In genomic region chr4:55604915-55605314, GRCm38 (mm10) we compare ENCODE assay signal across 12 mouse cellular contexts.
DNase-seq lines count a peak whose midpoint lies in the region; ATAC-seq lines count a peak whose summit lies in the region.
"Had no signal": no experiment of that assay in that cellular context is flagged by ENCODE, and none has a peak within 500 bp of the region (broad histone marks: within the 10 kb centered on the region; RNA-seq: fewer than 3 reads in every experiment).

No protein-coding gene starts in this region.

- H3K4me3 ChIP-seq in kidney, embryonic 14.5 days (ENCODE audit: low read length): no peak overlapping the region
- no peak overlapping the region for H3K4me3 ChIP-seq in intestine, embryonic 16.5 days (ENCODE audit: low read length)
- no peak overlapping the region for H3K4me3 ChIP-seq in hindbrain, embryonic 13.5 days
- no peak overlapping the region for H3K4me3 ChIP-seq in hindbrain, embryonic 16.5 days (ENCODE audit: low read length)
- H3K4me3 ChIP-seq: embryonic facial prominence, embryonic 12.5 days; limb, embryonic 12.5 days; neural tube, embryonic 13.5 days had no signal

- no peaks in the 10 kb centered on the region for H3K27me3 ChIP-seq in kidney, embryonic 14.5 days (ENCODE audit: control insufficient read depth, insufficient read depth, low read length)
- H3K27me3 ChIP-seq in intestine, embryonic 16.5 days (replicated peaks; ENCODE audit: control insufficient read depth, insufficient read depth, low read length): no peaks in the 10 kb centered on the region
- H3K27me3 ChIP-seq in hindbrain, embryonic 13.5 days: no peaks in the 10 kb centered on the region
- H3K27me3 ChIP-seq in hindbrain, embryonic 16.5 days (replicated peaks; ENCODE audit: control insufficient read depth, insufficient read depth, low read length): no peaks in the 10 kb centered on the region
- H3K27me3 ChIP-seq: CH12.LX; embryonic facial prominence, embryonic 12.5 days; limb, embryonic 12.5 days; neural tube, embryonic 13.5 days had no signal

- no peaks in the 10 kb centered on the region for H3K9me3 ChIP-seq in kidney, embryonic 14.5 days (ENCODE audit: control insufficient read depth, low read length)
- H3K9me3 ChIP-seq in intestine, embryonic 16.5 days (ENCODE audit: control insufficient read depth, low read length): no peaks in the 10 kb centered on the region
- no peaks in the 10 kb centered on the region for H3K9me3 ChIP-seq in hindbrain, embryonic 13.5 days
- no peaks in the 10 kb centered on the region for H3K9me3 ChIP-seq in hindbrain, embryonic 16.5 days (ENCODE audit: control insufficient read depth, low read length)
- H3K9me3 ChIP-seq: embryonic facial prominence, embryonic 12.5 days; limb, embryonic 12.5 days; neural tube, embryonic 13.5 days had no signal

- WGBS in kidney, embryonic 14.5 days: 87% methylated on average over 11 of the region's 11 CpGs
- WGBS in intestine, embryonic 16.5 days: 53% methylated on average over 11 of the region's 11 CpGs
- 91% methylated on average over 11 of the region's 11 CpGs for WGBS in hindbrain, embryonic 13.5 days
- 90% methylated on average over 11 of the region's 11 CpGs for WGBS in hindbrain, embryonic 16.5 days

- no peaks in the 10 kb centered on the region for H3K36me3 ChIP-seq in kidney, embryonic 14.5 days (ENCODE audit: control insufficient read depth, insufficient read depth, low read length)
- no peaks in the 10 kb centered on the region for H3K36me3 ChIP-seq in intestine, embryonic 16.5 days (ENCODE audit: control insufficient read depth, insufficient read depth, low read length)
- no peaks in the 10 kb centered on the region for H3K36me3 ChIP-seq in hindbrain, embryonic 13.5 days
- H3K36me3 ChIP-seq in hindbrain, embryonic 16.5 days (ENCODE audit: control insufficient read depth, insufficient read depth, low read length): no peaks in the 10 kb centered on the region
- H3K36me3 ChIP-seq: embryonic facial prominence, embryonic 12.5 days; limb, embryonic 12.5 days; neural tube, embryonic 13.5 days had no signal

- H3K4me2 ChIP-seq in kidney, embryonic 14.5 days (replicated peaks; ENCODE audit: low read depth, low read length): no peak overlapping the region
- H3K4me2 ChIP-seq in intestine, embryonic 16.5 days (ENCODE audit: low read depth, low read length): peak overlapping the region; percentile 38
- no peak overlapping the region for H3K4me2 ChIP-seq in hindbrain, embryonic 13.5 days
- no peak overlapping the region for H3K4me2 ChIP-seq in hindbrain, embryonic 16.5 days (ENCODE audit: low read length)
- H3K4me2 ChIP-seq: embryonic facial prominence, embryonic 12.5 days; limb, embryonic 12.5 days; neural tube, embryonic 13.5 days had no signal

- no peaks in the 10 kb centered on the region for H3K4me1 ChIP-seq in kidney, embryonic 14.5 days (ENCODE audit: control insufficient read depth, insufficient read depth, low read length)
- peaks cover 6% of the 10 kb centered on the region; the same call in 1 of the 2 replicates for H3K4me1 ChIP-seq in intestine, embryonic 16.5 days (ENCODE audit: control insufficient read depth, insufficient read depth, low read length)
- H3K4me1 ChIP-seq in hindbrain, embryonic 13.5 days (replicated peaks): 0 out of 2 replicates have a peak, but pooled peaks cover 3% of the 10 kb centered on the region
- no peaks in the 10 kb centered on the region for H3K4me1 ChIP-seq in hindbrain, embryonic 16.5 days (ENCODE audit: control insufficient read depth, insufficient read depth, low read depth, low read length)
- H3K4me1 ChIP-seq: embryonic facial prominence, embryonic 12.5 days; limb, embryonic 12.5 days had no signal

- peak; percentile 69 for DNase-seq in kidney, adult 18-20 months
- DNase-seq in lung, adult 18-20 months: peak; percentile 82 to 84
- peak; percentile 80 for DNase-seq in yolk sac, embryonic 10.5 days (ENCODE audit: low spot score)
- no peak for DNase-seq in spleen, postnatal 4 days (ENCODE audit: low spot score in 2 of 2)

- H3K9ac ChIP-seq in kidney, embryonic 14.5 days (ENCODE audit: low read depth, low read length): no peak overlapping the region
- peak overlapping the region; percentile 29; the same call in 1 of the 2 replicates for H3K9ac ChIP-seq in intestine, embryonic 16.5 days (ENCODE audit: low read depth, low read length)
- H3K9ac ChIP-seq in hindbrain, embryonic 13.5 days: no peak overlapping the region
- H3K9ac ChIP-seq in hindbrain, embryonic 16.5 days (ENCODE audit: low read depth, low read length): no peak overlapping the region
- H3K9ac ChIP-seq: embryonic facial prominence, embryonic 12.5 days; limb, embryonic 12.5 days; neural tube, embryonic 13.5 days had no signal

- no peak for ATAC-seq in kidney, embryonic 14.5 days (ENCODE audit: low FRiP score, low TSS enrichment)
- peak; percentile 86 for ATAC-seq in intestine, embryonic 16.5 days
- ATAC-seq in hindbrain, embryonic 13.5 days (ENCODE audit: low FRiP score): no peak
- ATAC-seq in hindbrain, embryonic 16.5 days: no peak

- H3K27ac ChIP-seq in kidney, embryonic 14.5 days (ENCODE audit: low read depth, low read length): no peak overlapping the region
- peak overlapping the region; percentile 77 for H3K27ac ChIP-seq in intestine, embryonic 16.5 days (ENCODE audit: low read length)
- H3K27ac ChIP-seq in hindbrain, embryonic 13.5 days: no peak overlapping the region
- no peak overlapping the region for H3K27ac ChIP-seq in hindbrain, embryonic 16.5 days (ENCODE audit: low read depth, low read length)
- H3K27ac ChIP-seq: embryonic facial prominence, embryonic 12.5 days; limb, embryonic 12.5 days; neural tube, embryonic 13.5 days had no signal

Comparison
In these comparisons a context has a peak if more than half of its experiments do, and no peak if none do; other contexts are left out.
1. DNase-seq: peak in kidney, adult 18-20 months (single experiment), lung, adult 18-20 months (2 of 2) and yolk sac, embryonic 10.5 days (single experiment); none in spleen, postnatal 4 days (0 of 2).